Mouse (Mus musculus) forebrain, postnatal 0 days (tissue): ENCODE results near the gene Ina. TPM values are rescaled to one million over a fixed set of nuclear protein-coding genes. Genes with fewer than 3 reads are reported as not detected.

Experiments used
- ATAC-seq: fragments of 200-750 bp; cut with Nextera tagmentation; 2 replicates; pipeline ENCODE4 v1.8.0; 2017; ENCODE audit warnings: mild to moderate bottlenecking, moderate library complexity
- DNase-seq: peaks from one replicate; pipeline ENCODE4 v3.0.0-alpha.2; 2015
- H3K27ac ChIP-seq: fragments of 300-500 bp; sonication (generic); 2 replicates; pipeline ENCODE4 v1.5.1; 2014; ENCODE audit warnings: low read depth, mild to moderate bottlenecking, antibody characterized with exemption, low read length, moderate library complexity, mixed read lengths
- H3K27me3 ChIP-seq: fragments of 300-500 bp; sonication (generic); 2 replicates; pipeline ENCODE4 v1.6.1; 2014; ENCODE audit warnings: mild to moderate bottlenecking, low read length, mixed read lengths; ENCODE audit not compliant: insufficient read depth
- H3K36me3 ChIP-seq: fragments of 300-500 bp; sonication (generic); 2 replicates; pipeline ENCODE4 v1.6.1; 2014; ENCODE audit warnings: mild to moderate bottlenecking, moderate library complexity; ENCODE audit not compliant: insufficient read depth
- H3K4me1 ChIP-seq: fragments of 300-500 bp; sonication (generic); 2 replicates; pipeline ENCODE4 v1.6.1; 2014; ENCODE audit warnings: antibody characterized with exemption; ENCODE audit not compliant: insufficient read depth
- H3K4me2 ChIP-seq: fragments of 300-500 bp; sonication (generic); 2 replicates; pipeline ENCODE4 v1.6.1; 2014; ENCODE audit warnings: low read depth, mild to moderate bottlenecking, moderate library complexity
- H3K4me3 ChIP-seq: fragments of 300-500 bp; sonication (generic); 2 replicates; pipeline ENCODE4 v1.5.1; 2014; ENCODE audit warnings: low read depth, low read length, mixed read lengths
- H3K9ac ChIP-seq: fragments of 300-500 bp; sonication (generic); 2 replicates; pipeline ENCODE4 v1.6.1; 2014; ENCODE audit warnings: mild to moderate bottlenecking
- H3K9me3 ChIP-seq: fragments of 300-500 bp; sonication (generic); 2 replicates; pipeline ENCODE4 v1.6.1; 2016; ENCODE audit warnings: low read length
- CTCF ChIP-seq: sonication (generic); IDR thresholded peaks from 2 replicates; pipeline ENCODE4 v1.5.1; 2016; ENCODE audit warnings: antibody characterized with exemption, control low read depth, low read depth
- WGBS: fragments of 180-500 bp; shearing (Covaris S2); extraction: QIAGEN DNeasy Blood & Tissue Kit; methylation state at CpG from one replicate; pipeline ENCODE4 v1.1.7; 2014; 5-methylcytosine and 5-hydroxymethylcytosine counted together
- polyA plus RNA-seq: library from polyadenylated mRNA; unstranded; fragments of >200 nt; fragmentation: Nextera tagmentation; extraction: Ambion mirVana; gene quantifications from 2 replicates; pipeline ENCODE4 v1.2.1, GENCODE M21; 2015
- total RNA-seq: library from RNA; depleted of rRNA; stranded (reverse); fragments of >200 nt; gene quantifications from 2 replicates; pipeline ENCODE4 v1.2.3, GENCODE M21; 2014

Gene Ina
- total and polyA plus RNA-seq, 2 experiments from 2014 or later, result 156 to 260 TPM

DNA sequence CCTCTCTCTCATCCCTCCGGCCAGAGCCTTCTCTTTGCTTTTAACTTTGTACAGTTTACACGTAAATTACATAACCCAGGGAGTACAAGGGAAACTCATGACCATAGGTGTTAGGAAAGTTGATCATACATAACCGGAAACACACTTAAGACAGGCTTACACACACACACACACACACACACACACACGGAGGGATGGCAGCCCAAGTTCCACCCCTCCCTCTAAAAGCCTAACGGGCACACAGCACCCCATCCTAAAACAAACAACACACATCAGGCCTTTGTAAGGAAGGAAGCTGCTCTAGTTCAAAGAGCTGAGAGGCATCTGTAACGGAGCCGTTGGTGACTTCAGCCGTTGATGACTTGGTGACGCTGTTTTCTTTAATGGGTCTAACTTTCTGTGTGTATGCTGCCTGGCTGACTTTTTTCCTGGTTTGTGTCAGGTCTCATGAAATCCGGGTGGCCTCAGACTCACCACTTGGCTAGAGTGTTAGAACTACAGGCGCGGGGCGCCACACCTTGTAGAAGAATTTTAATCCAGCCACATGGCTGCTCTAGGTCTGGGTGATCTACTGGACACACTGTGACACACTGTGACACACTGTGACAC is 44.3 kb upstream of the Ina start:
- DNase-seq (peak; percentile 13), ATAC-seq (no peak)
- Histone ChIP-seq H3K27ac (peak overlapping the region; percentile 35; the same call in 1 of the 2 replicates), H3K4me1 (peaks cover 10% of the 10 kb centered on the region), H3K9me3 (no peaks in the 10 kb centered on the region), H3K27me3 (no peaks in the 10 kb centered on the region), H3K4me3 (no peak overlapping the region), H3K9ac (no peak overlapping the region), H3K36me3 (no peaks in the 10 kb centered on the region), H3K4me2 (peak overlapping the region; percentile 5; the same call in 1 of the 2 replicates)
- no peak for TF ChIP-seq CTCF
- WGBS, result 55% methylated on average over 13 of the region's 13 CpGs

DNA sequence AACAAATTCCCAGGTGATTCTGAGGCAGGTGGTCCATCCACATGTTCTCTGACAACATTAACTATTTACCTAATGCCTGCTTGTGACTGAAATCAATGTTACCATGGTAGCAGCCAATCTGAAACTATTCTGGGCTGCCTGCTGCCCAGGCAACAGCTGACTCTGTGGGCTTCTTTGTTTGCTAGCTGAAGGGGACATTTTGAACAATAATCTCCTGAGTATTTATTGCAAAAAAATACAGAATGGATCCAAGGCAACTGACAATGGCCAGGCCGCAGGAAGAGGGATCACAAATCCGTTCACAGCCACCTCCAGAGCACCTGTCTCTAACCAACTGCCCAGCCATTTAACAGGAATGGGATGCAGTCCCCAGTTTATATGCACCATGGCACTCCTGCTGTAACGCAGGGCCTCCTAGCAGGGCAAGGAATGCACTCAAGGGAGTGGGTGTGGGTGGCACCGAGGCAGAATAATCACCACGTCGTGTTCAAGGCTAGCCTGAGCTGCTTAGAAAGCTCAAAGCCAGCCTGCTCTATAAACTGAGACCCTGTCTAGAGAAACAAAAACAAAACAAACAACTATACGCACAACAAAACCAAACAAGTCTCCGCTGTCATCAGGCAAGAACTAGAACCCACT is 43.3 kb upstream of the Ina start:
- 22% methylated on average over 8 of the region's 8 CpGs for whole genome bisulfite sequencing
- H3K27ac ChIP-seq, result peak overlapping the region; percentile 80
- DNase-seq (peak; percentile 50), ATAC-seq (peak; percentile 77; the same call in 1 of the 2 replicates)
- H3K4me2 ChIP-seq, result no peak overlapping the region
- H3K36me3 ChIP-seq, result no peaks in the 10 kb centered on the region
- no peak overlapping the region for H3K9ac ChIP-seq
- H3K9me3 ChIP-seq, result no peaks in the 10 kb centered on the region
- no peak overlapping the region for H3K4me3 ChIP-seq
- peaks cover 10% of the 10 kb centered on the region for H3K4me1 ChIP-seq
- no peaks in the 10 kb centered on the region for H3K27me3 ChIP-seq
- TF ChIP-seq CTCF, result no peak

DNA sequence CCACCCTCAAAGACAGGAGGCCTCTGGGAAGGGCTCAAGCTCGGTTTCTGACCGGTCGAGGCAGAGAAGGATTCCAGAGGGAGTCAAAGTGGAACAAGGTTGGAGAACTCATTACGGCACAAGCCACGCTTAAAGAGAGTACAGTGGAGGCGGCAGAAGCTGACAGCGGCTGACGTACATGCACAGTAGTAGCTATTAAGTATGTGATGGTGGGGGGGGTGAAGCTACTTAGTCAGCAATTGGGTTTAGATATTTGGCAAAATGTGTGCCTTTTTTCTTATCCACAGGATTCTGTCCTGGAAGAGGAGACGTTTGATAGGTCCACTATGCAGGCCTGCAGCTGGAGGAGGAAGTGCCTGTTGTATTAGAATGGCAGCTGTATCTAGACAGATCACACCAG is 42.8 kb upstream of the Ina start:
- ATAC-seq (peak; percentile 55; the same call in 1 of the 2 replicates), DNase-seq (peak; percentile 27)
- Histone ChIP-seq H3K4me1 (peaks cover 10% of the 10 kb centered on the region), H3K4me2 (no peak overlapping the region), H3K9me3 (no peaks in the 10 kb centered on the region), H3K9ac (no peak overlapping the region), H3K4me3 (no peak overlapping the region), H3K27ac (peak overlapping the region; percentile 80), H3K36me3 (no peaks in the 10 kb centered on the region), H3K27me3 (no peaks in the 10 kb centered on the region)
- no peak for TF ChIP-seq CTCF
- 54% methylated on average over 9 of the region's 9 CpGs for WGBS

DNA sequence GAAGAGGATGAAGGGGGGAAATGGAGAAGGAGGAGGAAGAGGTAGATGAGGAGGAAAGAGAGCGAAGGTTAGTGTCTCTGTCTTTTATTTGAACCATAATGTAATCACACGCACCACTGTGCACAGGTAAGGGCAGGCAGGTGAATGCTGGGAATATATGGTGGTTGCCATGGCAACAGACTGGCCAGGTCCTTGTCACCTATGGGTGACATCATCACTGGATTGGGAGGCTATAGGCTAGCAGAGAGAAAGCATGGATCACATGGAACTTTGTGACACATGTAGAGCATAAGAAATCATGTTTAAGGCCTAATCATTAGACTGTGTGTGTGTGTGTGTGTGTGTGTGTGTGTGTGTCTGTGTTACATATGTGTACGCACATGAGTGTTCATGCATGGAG is 42.3 kb upstream of the Ina start:
- 88% methylated on average over 3 of the region's 3 CpGs for WGBS
- no peak for TF ChIP-seq CTCF
- peak; percentile 25; the same call in 1 of the 2 replicates for ATAC-seq

DNA sequence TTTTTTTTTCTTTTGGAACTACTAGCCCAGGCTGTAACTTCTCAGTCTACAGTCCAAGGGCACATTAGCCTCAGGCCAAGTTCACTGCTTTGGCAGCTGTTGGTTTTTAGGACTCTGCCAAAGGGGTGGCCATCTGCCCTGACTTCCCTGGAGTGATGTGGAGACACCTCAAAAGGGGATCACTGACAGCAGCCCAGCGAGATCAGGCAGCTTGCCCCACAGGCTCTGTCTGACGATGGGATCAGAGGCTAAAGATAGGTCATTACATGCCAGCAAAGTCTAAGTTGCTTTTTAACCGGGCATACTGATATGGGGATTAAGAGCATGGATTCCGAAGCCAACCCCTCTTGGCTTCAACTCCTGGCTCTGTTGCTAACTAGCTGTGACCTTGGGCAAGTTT is 38.9 kb upstream of the Ina start:
- Histone ChIP-seq H3K4me1 (peaks cover 8% of the 10 kb centered on the region), H3K4me3 (no peak overlapping the region), H3K27ac (no peak overlapping the region), H3K27me3 (no peaks in the 10 kb centered on the region), H3K36me3 (no peaks in the 10 kb centered on the region), H3K4me2 (no peak overlapping the region), H3K9me3 (no peaks in the 10 kb centered on the region), H3K9ac (no peak overlapping the region)
- DNase-seq (no peak), ATAC-seq (no peak)
- no peak for TF ChIP-seq CTCF
- 72% methylated on average over 4 of the region's 4 CpGs for WGBS

More for the DNA sequence above, 42.3 kb upstream of the Ina start:
- Histone ChIP-seq H3K4me3 (no peak overlapping the region), H3K9me3 (no peaks in the 10 kb centered on the region), H3K36me3 (no peaks in the 10 kb centered on the region), H3K4me2 (no peak overlapping the region), H3K4me1 (peaks cover 10% of the 10 kb centered on the region), H3K27ac (peak overlapping the region; percentile 80; the same call in 1 of the 2 replicates), H3K9ac (no peak overlapping the region), H3K27me3 (no peaks in the 10 kb centered on the region)
- DNase-seq, result no peak

DNA sequence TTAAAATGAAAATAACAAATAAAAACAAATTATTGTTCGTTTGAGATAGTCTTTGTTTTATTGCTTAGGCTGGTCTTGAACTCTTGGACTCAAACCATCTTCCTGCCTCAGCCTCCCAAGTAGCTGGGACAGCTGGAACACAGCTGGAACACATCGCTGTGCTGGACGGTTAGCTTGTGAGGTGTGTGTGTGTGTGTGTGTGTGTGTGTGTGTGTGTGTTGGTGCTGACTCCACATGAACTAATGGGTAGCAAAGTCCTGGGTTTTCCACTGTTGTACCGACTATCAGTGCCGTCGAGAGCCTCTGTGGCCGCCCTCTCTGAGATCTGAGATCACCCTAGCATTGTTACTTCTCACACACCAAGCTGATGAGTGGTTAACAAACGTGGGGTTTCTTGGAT is 38.5 kb upstream of the Ina start:
- ATAC-seq (no peak), DNase-seq (no peak)
- WGBS, result 90% methylated on average over 8 of the region's 8 CpGs
- TF ChIP-seq CTCF, result no peak
- H3K36me3 ChIP-seq, result no peaks in the 10 kb centered on the region
- H3K4me3 ChIP-seq, result no peak overlapping the region
- H3K27ac ChIP-seq, result no peak overlapping the region
- no peak overlapping the region for H3K9ac ChIP-seq
- H3K4me2 ChIP-seq, result no peak overlapping the region
- no peaks in the 10 kb centered on the region for H3K9me3 ChIP-seq
- H3K4me1 ChIP-seq, result peaks cover 8% of the 10 kb centered on the region
- no peaks in the 10 kb centered on the region for H3K27me3 ChIP-seq

DNA sequence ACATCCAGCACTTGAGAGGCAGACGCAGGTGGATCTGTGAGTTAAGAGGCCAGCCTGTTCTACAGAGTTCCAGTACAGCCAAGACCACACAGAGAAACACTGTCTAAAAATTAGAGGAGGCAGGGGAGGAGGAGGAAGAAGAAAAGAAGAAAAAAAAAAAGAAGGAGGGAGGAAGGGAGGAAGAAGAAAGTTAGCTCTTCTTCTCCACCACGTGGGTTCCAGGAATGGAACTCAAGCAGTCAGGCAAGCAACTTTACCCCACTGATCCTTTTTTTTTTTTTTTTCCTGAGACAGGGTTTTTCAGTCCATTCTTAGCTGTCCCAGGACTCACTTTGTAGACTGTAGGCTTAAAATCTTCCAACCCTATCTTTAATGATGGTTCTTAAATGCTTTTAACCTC is 37.8 kb upstream of the Ina start:
- Histone ChIP-seq H3K36me3 (no peaks in the 10 kb centered on the region), H3K9ac (no peak overlapping the region), H3K4me1 (peaks cover under 1% of the 10 kb centered on the region; the same call in 1 of the 2 replicates), H3K4me3 (no peak overlapping the region), H3K27ac (no peak overlapping the region), H3K27me3 (no peaks in the 10 kb centered on the region), H3K9me3 (no peaks in the 10 kb centered on the region), H3K4me2 (no peak overlapping the region)
- TF ChIP-seq CTCF, result no peak
- ATAC-seq (no peak), DNase-seq (no peak)
- WGBS, result 70% methylated on average over 2 of the region's 2 CpGs
